Mouse (Mus musculus) Muller cell, postnatal 12 days (primary cell): ENCODE results near the gene Nusap1.
A peak's percentile ranks its signal among the peaks of the same experiment; 100 is the strongest.
"Not testable (repeated sequence)": the region's sequence is repeated elsewhere in the genome, so short reads cannot be mapped to it uniquely, and the experiment has no call there.

Source experiments
- DNase-seq: peaks from one replicate; pipeline ENCODE4 v3.0.0-alpha.2; 2015; ENCODE audit errors: inconsistent ontology term

Nusap1 gene

GRCm38 (mm10) chr2:119618199-119618982, at the start of gene Nusap1, which contains the start of gene Oip5:
Nusap1 (plus strand) TSS chr2:119618298.
Oip5 (minus strand) TSS chr2:119618469.
- DNase-seq, result peak; percentile 95

DNA sequence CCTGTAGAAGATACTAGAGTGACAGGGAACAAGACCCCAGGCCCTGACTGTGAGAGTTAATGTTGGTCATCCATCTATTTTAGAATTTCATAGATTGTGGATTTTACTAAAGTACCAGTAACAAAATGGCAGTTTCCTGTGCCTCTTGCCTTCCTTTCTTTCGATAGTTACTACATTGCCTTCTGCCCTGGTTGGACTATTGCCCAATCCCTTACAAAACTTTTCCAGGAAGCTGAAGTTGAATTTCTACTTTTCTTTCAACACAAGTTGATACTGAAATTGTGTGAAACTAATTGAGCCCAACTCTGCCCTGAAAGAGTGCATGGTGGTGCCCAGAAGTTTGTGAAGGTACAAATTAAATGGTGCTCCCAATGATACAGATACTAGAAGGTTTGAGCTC, 45.6 kb upstream of the Nusap1 start:
- no peak for DNase-seq

- DNase-seq, result no peak
Observed at GRCm38 (mm10) chr2:119581571-119581970, 36.5 kb upstream of the Nusap1 start.

GRCm38 (mm10) chr2:119583439-119583838, 34.7 kb upstream of the Nusap1 start:
- DNase-seq, result no peak

GRCm38 (mm10) chr2:119584282-119584681, 33.8 kb upstream of the Nusap1 start:
- no peak for DNase-seq

- DNase-seq, result peak; percentile 3
Observed at GRCm38 (mm10) chr2:119587383-119587782, 30.7 kb upstream of the Nusap1 start.

GRCm38 (mm10) chr2:119591247-119591646, 26.9 kb upstream of the Nusap1 start:
- DNase-seq, result no peak

GRCm38 (mm10) chr2:119593765-119594112, 24.4 kb upstream of the Nusap1 start:
- no peak for DNase-seq

DNA sequence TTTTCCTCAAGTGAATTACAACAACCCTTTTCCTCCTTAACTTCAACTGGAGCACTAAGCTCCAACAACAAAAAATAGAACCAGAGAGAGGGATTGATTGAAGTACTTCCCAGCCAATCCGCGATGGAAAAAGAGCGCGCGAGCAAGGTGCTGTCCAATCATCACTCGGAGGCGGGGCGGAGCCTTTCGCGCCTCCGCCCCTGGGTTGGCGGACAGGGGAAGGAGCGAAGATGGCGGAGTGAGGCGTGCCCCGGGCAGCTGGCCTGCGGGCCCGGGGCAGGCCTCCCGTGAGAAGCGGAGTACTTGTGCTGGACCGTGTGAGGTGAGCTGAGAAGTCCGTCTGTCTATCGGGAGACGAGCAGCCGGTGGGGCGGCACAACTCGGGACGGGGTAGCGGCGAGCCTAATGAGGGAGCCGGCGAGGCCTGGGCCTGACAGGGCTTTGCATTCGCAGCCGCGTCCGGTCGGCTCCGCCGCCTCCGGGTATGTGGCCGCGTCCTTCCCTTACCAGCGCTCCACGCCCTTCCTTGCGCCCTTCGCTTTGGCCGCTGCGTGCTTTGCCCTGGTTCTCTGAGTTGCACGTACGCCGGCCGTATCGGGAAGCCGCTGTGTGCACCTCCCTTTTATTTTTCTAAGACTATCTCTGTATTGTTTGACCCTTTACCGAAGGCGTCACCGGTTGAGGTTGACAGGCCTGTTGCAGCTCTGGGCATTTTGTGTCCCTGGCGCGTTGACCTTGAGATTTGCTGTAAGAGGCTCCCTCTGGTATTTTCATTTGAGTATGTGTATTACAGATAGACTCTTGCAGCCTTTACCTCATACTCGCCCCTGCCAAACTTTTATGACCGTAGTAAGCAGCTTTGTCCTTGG, 23.8 kb upstream of the Nusap1 start:
- peak; percentile 97 for DNase-seq

GRCm38 (mm10) chr2:119595308-119595707, 22.8 kb upstream of the Nusap1 start:
- peak; percentile 6 for DNase-seq

DNA sequence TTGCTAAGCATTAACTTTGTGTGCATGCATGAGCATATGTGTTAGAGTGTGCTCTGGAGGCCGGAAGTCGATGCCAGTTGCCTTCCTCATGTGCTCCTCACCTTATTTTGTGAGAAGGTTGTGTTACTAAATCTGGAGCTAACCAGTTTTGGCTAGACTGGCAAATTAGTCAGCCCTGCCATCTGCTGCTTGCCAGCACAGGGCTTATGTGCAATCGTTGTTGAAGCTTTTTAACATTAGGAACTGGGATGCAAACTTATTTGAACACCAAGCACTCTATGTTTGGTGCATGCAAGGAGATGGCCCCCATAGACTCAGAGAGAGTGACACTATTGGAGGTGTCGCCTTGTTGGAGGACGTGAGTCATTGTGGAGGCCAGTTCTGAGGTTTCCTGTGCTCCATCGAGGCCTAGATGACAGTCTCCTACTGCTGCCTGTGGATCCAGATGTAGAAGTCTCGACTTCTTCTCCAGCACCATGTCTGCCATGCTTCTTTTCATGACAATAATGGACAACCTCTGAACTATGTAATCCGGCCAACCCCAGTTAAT, 21.2 kb upstream of the Nusap1 start:
- DNase-seq, result no peak

- no peak for DNase-seq
Observed at GRCm38 (mm10) chr2:119601027-119601426, 17.1 kb upstream of the Nusap1 start.

- not testable (repeated sequence) for DNase-seq
Observed at GRCm38 (mm10) chr2:119601575-119601974, 16.5 kb upstream of the Nusap1 start.

- no peak for DNase-seq
Observed at GRCm38 (mm10) chr2:119602488-119602887, 15.6 kb upstream of the Nusap1 start.

DNA sequence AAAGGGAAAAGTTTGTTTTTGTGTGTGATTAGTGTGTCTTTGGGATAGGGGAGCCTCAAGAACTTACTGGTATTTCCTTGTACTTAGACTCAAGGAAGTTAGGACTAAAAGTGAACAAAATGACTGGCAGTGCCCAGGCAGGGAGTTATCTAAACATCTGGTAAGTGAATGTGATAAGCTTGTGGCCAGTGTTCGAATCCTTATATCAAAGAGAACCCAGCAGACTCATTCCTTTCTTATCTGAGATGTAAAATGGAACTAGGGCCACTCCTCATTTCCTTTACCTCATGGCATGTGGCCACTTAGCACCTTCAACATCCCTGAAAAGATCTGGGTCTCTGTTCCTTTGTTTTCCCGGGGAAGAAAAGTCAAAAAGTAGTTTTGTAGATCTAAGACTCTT, 14.2 kb upstream of the Nusap1 start:
- no peak for DNase-seq

DNA sequence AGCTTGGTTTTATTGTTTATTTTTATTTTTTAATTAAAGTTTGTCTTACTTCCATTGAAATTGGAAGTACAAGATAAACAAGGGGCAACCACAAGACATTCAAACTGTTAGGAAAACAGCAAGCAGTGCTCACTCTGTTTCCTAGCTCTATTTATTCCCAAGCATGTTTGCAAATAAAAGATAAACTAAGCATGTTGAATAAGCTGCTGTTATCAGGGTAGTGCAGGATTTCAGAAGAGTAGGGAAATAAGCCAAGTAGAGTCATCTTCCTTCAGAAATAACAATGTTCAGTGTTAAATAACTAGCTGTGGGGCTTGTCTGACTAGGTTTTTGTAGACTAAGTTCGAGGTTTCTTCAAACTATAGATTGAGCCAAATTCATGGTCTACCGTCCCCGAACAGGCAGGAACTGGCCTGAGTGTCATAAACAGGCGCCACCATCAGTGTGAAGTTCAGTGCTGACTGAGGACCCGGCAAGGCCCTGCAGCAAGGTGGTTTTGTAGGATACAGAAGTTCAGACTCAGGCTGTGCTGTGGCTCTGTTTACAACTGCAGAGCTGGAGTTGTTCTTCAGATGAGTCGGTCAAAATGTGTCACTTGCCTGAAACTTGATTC, 12.6 kb upstream of the Nusap1 start:
- no peak for DNase-seq

DNA sequence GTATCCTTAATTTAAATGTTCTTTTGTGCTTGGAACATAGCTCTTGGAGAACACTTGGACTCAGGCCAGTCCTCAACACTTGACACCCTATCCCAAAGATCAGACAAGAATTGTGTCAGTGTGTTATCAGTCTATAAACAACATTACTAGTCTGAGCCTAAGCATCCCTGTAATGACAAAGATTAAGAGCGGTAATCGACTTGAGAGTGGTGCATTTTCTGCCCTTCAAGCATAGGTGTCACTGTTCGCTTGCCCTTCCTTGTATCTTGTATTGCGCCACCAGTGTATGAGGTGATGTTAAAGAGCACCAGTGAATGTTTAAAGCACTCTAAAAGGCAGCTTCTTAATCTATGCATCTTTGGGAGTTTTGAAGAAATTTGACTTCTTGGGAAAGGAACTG, 11.1 kb upstream of the Nusap1 start:
- DNase-seq, result no peak

GRCm38 (mm10) chr2:119617841-119618198, 278 bp upstream of the Nusap1 start:
- DNase-seq, result no peak

DNA sequence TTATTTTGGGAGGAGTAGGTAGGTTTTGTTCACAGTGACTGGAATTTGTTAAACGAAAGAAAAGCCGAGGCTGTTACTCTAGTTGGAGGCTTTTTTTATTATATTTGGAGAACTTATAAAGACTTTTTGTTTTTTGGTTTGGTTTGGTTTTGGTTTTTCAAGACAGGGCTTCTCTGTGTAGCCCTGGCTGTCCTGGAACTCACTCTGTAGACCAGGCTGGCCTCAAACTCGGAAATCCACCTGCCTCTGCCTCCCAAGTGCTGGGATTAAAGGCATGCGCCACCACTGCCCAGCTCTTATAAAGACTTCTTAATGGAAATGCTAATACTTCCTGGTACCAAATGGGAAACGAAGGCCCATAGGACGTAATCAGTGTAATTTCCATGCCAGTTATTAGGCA, 904 bp downstream of the Nusap1 start:
- DNase-seq, result not testable (repeated sequence)

DNA sequence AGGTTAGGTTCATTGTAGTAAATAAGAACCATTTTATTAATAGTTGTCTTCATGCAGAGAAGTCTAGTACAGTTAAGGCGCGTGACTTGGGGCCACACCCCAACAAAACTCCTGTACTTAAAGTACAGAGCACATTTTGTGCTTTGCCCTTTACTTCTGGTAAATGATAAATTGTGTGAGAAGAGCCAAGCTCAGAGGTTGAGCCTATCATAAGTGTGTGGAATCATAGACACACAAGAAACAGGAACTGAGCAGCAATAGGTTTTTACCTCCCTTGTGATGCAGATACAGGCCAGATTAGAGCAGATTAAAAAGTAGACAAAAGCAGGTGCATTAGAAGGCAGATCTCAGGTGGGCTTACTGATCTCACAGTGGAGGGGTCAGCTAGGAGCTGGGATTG, 3.2 kb downstream of the Nusap1 start:
- no peak for DNase-seq

DNA sequence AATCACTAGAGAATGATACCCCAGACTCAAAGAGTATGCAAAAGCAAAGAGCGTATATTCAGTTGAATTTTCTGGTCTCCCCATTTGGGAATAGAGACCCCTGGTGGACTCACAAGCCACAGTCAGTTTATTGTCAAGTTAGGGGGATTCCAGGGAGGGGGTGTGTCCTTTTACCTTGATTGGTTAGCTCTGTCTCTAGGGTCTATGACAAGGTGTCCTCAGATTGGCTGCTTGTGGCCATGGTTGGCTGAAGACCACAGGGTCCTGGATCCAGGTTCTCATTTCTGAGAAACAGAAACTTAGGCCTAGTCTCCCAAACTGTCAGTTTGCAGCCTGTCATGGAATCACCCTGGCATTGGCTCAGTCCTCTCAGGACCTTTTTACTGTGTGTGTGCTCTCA, 18.7 kb downstream of the Nusap1 start:
- DNase-seq, result peak; percentile 19

DNA sequence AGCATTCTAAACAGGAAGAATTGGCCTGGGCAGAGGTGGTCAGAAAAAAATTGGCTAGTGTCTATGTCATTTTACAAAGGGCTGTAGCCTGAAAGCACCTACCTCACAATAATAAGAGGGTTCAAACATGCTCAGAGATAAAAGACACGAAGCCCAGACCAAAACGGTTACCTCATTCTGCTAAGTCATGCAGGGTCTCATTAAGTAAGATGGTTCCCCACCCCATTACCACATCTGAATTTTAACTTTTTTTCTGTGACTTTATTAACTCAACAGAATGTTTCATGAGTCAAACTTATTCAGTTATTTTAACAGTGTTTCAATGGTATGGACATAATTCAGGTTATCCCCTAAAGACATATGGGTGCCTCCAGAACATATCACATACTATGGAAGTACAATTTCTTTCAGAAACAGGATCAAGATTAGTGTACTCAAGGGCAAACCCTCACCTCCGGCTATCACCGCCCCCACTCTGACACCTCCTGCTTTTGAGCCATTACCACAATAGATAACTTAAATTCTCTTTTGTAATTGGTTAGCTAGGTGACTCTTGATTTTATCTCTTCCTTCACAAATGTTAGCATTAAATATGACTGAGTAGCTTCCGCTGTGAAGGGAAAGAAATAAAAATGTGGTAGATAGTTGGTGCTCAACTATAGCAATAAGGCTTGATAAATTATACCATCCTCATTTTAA, 23.3 kb downstream of the Nusap1 start:
- no peak for DNase-seq
